Mouse (Mus musculus) gastrocnemius, adult 18-20 months (tissue): ENCODE results near the gene Rcan1. TPM values are rescaled to one million over a fixed set of nuclear protein-coding genes. Genes with fewer than 3 reads are reported as not detected.
"Not testable (repeated sequence)": the region's sequence is repeated elsewhere in the genome, so short reads cannot be mapped to it uniquely, and the experiment has no call there.

Experiments used
- DNase-seq: peaks from one replicate; pipeline ENCODE4 v3.0.0; 2021; ENCODE audit warnings: low spot score
- total RNA-seq, 2 experiments: library from RNA; stranded (reverse); gene quantifications; 2 replicates each; pipeline ENCODE4 v1.2.3; 2021

The Rcan1 gene
- total RNA-seq, 2 experiments from 2014 or later, result 53.2 to 329 TPM

DNA sequence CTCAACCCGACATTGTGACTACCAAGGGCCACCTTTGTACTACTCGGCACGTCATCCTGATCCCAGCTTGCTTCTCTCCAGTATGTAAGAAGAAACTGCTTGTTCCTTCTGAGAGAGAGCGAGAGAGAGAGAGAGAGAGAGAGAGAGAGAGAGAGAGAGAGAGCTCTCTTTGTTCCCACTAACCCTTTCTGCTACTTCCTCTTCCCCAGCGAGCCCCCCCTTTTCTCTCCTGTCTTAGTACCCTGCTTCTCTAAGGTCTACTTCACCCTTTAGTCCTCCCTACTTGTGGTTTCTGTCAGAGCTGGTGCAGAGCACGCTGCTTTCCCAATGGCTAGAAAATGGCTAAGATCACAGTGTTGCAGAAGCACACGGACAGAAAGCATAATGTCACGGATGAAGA, 30.4 kb downstream of the Rcan1 start:
- DNase-seq, result no peak

DNA sequence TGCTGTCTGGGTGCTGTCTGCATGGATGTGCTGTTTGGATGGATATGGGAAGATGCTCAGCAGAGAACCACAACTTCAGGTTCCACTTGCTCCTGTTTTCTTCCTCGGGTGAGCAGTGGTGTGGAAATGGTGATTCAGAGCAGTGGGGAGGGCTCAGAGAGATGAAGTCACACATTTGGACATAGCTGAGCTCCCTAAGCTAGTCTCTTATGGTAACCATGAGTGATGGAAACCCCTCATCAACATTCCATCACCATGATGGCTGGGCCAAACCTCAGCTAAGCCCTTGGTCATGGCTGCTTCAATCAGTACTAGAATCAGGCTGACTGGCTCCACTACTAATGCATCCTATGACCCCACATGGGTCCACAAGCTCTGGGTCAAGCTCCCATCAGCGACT, 30.9 kb downstream of the Rcan1 start:
- DNase-seq, result no peak

DNA sequence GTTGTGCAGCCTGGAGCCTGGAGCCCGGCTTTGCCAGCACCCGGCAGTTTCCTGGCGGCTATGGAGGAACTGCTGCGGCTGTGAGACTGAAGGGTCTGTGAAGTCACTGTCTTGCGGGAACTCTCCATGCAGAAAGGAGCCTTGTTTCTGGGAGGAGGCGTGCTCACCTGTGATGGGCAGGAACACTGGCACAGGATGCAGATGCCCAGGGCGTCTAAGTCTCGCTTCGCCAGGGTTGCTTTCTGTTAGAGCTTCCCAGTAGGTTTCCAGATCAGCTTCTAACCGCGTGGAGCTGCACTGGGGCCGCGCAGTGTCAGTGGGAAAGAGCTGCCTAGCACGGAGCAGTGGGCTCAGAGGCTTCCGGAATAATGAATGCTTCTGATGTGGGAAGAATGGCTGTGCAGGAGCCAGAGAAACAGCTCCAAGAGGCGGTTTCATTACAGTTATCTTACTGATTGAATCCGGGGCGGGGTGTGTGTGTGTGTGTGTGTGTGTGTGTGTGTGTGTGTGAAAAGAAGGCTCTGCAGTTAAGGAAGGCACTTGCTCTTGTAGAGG, 35.2 kb downstream of the Rcan1 start:
- no peak for DNase-seq

DNA sequence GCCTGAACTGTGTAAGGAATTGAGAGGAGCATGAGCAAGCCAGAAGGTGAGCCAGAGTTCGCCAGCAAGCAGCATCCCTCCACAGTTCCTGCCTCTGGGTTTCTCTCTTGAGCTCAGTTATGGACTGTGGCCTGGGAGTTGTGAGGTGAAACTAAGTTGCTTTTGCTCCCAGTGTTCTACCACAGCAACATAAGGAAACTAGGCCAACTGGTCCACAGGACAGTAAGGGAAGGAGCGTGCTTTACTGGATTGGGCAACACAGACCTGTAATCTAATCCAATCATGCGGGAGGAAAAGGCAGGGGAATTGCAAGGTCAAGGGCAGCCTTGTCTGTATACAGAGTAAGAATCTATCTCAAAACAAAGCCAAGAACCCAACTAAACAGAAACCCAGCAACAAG, 37.5 kb downstream of the Rcan1 start:
- DNase-seq, result peak; percentile 24

DNA sequence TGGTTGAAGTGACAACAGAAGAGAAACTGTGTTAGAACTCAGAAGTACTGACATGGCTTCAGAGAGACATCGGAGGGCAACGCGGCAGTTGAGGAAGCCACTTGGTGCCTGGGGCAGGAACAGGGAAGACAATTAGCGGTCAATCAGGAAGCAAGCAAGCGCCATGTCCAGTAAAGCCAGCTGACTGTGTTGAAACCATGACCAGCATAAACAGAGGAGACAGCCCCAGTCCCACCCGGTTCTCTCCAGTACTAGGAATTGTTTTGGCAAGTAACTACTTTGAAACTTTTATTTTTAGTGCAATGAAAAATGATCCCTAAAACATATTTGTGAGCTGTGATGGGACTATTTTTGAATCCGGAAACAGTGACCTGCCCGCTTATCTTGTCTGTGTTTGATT, 39.9 kb downstream of the Rcan1 start:
- DNase-seq, result no peak

DNA sequence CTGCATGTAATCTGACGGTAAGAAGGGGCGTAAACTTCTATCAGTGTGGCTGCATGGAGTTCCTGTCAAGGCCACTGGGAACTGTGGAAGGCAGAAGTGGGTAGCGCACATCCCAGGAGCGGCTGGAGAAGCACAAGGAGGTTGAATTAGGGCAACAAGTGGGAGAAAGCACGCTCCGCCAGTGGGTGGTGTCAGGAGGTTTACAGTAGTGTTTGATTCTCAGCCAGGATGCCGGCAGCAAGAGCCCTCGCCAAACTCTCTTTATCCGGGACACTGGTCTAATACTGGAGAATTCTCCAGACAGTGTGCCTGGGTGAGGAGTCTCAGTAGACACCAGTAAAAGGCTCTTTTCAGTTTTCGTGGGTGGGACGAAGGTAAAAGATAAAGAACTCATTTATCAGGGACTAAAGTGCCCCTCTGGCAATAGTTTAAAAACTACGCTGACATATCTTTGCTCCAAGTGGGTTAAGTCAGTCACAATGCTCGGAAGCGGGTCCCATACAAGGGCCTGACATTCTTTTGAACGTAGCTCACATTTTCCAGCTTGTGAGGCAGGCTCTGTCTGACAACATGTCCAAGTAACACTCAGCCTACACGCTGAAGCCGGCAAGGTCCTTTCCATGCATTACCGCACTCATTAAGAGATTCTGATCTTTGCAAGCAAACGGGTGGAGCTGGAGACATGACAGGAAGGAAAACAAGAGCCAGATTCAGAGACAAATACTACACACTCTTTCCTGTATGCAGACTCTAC, 42.3 kb downstream of the Rcan1 start:
- DNase-seq, result peak; percentile 56

DNA sequence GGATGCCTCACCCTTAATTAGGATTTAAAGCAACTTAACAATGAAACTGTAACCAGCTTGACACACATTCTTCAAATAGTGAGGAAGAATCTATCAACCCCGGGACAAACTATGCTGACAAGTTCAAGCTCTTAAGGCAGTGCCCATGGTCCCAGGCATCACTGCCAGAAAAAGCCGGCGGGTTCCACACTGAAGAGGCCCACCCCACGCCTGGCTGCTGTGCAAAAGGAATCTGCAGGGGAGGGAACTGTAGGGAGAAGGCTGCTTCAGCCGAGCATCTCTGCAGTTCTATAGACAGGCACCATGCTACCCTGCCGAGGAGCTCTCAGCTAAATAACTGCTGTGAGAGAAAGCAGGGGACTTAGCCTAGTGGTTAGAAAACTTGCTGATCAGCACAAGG, 44.0 kb downstream of the Rcan1 start:
- DNase-seq, result no peak

DNA sequence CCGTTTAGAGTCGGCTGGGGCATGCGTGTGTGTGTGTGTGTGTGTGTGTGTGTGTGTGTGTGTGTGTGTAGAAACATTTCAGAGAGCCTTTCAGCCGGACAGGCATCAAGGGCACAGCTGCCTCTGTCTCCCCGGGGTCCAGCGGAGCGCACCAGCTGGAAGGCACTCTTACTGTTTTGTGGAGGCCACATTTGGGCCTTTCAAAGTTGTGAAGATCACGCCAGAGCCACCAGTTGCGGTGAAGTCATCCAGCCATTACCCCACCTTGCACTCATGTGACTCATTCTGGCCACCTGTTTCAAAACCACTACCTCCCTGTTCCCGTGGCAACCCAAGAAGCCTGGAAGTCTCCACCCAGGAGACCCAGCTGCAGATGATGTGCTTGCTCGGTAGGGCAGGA, 44.8 kb downstream of the Rcan1 start:
- DNase-seq, result no peak

DNA sequence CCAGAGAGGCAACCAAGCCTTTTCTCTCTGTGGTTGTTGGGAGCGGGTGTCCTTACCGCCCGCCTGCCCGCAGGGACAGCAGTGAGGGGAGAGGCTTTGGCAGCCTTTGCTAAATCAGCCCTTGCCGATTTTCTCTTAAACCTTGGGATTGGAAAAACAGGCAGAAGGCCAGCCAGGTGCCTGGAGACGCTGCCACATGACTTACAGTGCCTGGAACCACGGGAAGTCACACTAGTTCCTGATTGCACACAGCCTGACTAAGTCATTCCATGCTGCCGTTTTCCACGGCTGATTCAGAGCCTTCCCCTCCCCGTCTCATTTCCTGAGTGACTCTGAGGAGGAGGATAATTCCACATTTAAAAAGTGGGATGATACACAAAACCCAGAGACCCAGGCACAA, 47.3 kb downstream of the Rcan1 start:
- no peak for DNase-seq

DNA sequence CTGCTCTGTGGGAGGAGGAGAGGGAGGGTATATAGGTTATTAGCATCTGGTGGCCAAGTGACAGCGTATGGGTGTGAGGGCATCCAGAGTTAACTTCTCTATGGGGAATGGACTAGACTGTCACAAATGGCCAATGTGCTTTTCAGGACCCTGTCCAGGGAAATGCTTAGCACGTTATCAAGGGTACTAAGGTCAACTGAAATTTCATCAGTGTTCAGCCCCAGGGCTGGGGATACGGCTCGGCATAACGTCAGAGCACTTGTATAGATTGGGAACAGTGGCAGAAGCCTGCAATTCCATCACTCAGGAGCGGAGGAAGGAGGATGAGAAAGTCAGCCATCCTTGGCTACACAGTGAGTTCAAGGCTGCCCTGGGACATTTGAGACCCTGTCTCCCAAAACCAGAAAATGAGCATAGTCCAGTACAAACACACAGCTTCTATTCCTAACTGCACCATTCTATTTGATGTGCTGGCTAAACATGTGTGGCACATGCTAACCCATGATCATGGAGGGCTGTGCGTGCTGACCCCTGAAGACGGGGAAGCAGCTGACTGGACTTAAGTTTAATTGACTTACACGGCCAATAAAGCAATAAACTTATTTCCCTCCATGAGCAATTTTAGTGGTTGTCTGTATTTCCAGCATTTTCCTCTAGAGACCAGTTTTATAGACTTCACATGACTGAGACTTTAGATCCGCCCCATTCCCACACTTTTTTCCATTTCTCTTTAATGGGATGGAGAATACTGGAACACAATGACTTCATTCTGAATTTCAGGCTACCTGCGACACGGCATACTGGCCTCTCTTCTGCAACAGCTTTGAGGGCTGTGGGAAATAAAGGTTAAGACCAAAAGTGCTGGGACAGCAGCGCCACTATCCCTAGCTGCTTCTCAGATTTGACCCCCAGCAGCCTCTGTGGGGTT, 48.0 kb downstream of the Rcan1 start:
- no peak for DNase-seq

DNA sequence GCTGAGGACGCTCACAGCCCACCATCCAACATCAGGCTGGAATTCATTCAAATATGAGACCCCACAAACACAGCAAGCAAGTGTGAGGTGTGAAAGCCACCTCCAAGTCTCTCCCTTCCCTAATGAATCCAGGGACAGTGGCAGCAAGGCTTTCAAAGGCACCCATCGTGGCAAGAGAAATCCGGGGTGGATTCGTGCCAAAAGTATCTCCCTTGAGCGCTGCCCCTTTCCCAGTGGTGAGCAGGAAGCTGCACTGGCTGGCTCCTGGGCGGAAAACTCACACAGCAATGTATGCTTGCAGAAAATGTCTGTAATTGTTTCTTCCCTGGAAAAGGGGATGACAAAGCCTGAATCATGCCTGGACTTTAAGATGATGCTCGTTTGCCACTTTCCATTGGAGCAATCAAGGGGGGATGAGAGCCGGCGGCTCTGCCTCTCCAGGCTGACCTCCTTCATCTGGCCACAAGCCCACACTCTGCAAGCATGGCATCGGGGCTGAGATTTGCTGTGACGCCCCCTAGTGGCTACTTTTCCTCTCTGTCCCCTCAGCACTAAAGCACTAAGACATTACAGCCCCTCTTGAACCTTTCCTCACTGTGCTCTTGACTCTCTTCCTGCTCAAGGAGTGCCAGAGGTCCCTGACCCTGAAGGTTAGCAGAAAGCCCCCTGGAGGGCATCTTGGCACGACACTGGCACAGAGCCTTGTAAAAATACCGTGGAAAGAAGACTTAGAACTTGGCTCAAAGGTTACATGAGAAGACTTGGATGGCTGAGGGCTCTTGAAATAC, 49.3 kb downstream of the Rcan1 start:
- no peak for DNase-seq

DNA sequence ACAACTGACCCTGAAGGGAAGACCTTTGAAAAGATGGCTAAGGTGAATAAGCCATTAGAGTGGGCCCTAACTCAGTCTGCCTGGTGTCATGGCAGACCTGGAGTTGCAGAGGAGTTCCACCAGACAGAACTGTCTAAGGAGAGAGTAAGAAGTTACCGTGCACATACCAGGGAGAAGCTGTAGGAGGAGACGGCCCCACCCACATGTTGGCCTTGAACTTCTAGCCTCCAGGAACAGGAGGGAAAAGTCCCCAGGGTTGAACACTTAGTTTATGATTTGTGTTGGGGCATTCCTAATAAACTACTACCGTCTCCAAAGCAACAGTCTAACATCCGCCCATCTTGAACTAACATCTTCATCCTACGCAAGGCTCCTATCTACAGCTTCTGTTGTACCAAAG, 50.0 kb downstream of the Rcan1 start:
- no peak for DNase-seq

DNA sequence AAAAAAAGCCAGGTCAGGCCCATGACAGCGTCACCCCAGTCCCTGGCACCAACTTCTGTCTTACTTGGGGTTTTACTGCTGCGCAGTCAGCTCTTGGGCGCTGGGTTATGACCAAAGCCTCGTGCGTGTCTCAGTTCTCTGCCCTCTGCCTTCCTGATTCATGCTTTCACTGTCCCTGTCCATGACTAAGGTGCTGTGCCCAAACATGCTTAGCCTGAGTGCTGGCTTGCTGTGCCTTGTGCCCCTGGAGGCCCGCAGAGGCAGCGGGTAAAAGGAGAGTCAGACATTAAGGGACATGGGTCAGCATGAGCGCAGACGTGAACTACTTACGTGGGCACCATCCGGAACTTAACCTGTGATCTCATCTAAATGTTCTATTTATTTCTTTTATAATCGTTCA, 51.6 kb downstream of the Rcan1 start:
- DNase-seq, result no peak

DNA sequence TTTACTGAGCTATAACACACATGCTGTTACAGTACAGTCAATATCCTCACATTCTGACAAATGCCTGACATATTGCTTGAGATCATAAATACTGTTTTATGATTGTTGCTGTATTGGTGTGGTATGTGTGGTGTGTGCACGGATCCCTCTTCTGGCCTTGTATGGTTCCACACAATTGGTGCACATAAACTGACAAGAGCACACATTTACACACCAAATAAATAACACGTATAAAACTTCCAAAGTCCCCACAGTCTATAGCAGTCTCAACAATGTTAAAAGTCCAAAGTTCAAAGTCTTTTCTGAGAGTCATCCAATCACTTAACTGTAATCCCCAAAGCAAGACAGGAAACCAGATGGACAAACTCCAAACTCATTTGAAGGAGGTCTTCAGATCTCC, 53.4 kb downstream of the Rcan1 start:
- no peak for DNase-seq

DNA sequence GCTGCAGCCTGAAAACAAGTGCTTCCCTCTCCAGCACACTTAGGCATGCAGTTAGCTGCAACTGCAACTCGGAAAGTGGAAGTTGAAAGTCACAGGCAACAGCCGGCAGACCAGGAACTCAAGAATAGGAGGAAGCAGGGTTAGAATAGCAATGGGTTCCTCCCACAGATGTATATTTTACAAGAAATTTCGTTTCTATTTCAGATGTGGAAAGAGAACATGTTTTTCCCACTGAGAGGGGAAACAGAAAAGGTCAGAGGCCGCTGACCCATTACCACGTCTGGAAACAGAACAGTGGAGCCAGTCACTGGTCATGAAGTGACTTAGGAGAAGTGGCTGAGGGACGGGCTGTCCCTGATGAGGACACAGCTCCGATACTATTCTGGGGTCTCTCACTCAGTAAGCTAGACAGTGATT, 55.0 kb downstream of the Rcan1 start:
- no peak for DNase-seq

DNA sequence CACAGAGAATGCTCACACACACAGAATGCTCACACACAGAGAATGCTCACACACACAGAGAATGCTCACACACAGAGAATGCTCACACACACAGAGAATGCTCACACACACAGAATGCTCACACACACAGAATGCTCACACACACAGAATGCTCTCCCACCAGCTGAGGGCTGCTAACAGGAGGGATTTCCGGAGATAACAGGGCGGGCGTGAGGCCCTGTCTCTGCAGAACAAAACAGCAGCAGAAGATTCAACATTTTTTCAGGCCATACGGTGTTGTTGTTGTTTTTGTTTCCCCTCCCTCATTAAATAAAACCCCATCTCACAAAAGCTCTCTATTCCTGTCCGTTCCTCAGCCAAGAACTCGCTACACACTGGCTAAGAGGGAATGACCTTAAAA, 55.6 kb downstream of the Rcan1 start:
- DNase-seq, result not testable (repeated sequence)

DNA sequence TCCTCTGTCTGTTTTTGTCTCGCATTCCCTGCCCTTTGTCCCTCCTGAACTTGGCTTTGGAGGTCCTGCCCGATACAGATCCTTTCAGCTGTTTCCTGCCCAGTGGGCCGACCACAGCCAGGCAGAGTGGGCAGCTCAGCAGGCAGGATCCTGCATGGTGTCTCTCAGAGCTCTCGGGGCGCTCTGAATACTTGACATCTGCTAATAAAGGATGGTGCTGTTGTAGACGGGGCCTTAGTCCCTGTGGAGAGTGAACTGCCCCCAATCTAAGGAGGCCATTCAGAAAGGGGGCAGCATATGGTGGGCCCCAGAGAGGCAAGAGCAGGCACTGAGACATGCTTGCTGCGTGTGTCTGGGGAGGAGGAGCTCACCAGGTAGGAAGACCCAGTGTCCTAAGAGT, 57.8 kb downstream of the Rcan1 start:
- DNase-seq, result no peak

DNA sequence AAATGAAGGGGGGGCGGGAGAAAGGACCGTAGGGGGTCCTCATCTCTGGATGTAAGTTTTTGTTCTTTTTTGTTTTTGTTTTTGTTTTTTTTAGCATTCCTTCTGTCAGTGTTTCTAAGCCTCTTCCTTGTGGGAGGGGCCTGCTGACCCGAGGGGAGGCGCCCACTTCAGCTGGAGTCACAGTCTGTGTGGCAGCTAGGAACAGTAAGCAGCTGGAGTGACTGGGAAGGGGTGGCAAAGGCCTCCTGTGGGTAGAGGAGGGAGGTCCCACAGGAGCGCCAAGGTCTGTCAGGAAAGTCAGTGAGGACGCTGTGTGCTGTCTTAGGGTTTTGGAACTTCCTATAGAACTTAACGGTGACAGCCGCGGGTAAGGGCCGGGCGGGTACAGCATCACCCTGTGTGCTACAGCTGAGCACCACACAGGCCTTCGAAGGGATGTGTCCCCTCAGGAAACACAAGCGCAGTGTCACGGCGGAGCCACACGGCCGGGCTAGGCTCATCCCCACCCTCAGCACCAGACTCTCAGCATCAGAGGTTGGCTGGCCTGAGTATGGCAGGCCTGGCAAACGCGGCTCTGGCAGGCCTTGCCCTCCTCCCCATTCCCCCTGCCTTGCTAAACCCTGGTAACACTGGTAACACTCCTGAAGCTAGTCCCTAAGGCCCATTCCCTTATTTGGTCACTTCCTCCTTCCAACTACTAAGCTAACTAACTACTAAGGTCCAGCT, 58.5 kb downstream of the Rcan1 start:
- DNase-seq, result no peak

DNA sequence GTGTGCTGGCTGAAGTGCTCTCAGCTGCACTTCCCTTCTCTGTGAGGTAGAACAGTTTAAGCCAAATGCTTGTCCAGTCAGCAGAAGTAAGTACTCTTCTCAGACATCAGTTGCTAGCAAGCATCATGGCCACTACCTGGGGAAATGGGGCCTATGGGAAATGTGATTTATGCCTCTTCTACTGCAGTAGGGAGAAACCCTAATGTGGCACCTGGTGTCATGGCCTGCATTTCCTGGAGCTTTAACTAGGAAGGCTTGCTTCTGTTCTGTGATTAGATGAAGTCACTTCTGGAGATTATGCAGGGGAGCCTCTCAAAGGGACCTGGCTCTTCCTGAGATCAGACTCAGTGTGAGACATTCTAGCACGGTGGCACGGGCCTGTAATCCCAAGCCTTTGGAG, 60.3 kb downstream of the Rcan1 start:
- DNase-seq, result no peak

DNA sequence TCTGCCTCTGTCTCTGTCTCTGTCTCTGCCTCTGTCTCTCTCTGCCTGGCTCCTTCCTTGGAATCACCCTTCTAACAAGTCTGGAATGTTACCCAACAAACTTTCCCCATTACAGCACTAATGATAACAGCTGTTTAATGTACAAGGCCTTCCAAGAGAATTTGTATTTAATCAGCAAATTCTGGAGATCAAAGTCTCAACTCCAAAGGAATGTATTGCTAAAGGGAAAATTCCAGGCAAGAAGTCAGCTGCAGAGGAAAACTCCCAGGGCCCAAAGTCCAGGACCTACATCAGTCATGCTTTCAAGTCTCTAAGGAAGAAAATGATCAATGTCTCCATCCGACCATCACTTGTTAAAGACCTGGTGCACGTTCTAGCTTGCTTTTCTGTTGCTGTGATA, 62.8 kb downstream of the Rcan1 start:
- no peak for DNase-seq

DNA sequence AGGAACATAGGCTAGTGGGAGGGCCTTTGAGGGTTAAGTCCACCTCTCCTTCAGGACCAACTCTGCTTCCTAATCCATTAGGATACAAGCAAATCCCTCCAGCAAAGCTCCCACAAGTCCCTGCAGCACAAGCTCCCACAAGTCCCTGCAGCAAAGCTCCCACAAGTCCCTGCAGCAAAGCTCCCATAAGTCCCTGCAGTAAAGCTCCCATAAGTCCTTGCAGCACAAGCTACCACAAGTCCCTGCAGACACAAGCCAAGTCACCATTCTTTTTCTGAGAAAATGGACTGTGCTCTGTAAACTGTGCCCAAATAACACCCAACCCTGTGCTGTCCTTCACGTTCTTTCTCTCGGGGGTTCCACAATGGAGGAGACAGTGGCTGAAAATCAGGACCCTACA, 66.5 kb downstream of the Rcan1 start:
- DNase-seq, result no peak
